Mouse (Mus musculus) stomach, embryonic 14.5 days (tissue): ENCODE measurements around the gene Gm10553. TPM values are rescaled to one million over a fixed set of nuclear protein-coding genes. Genes with fewer than 3 reads are reported as not detected.
"Not testable (repeated sequence)": the region's sequence is repeated elsewhere in the genome, so short reads cannot be mapped to it uniquely, and the experiment has no call there.

ENCODE experiments used
- ATAC-seq: fragments of 200-750 bp; cut with Nextera tagmentation; 2 replicates; pipeline ENCODE4 v1.8.0; 2017; ENCODE audit warnings: low read depth, moderate TSS enrichment; ENCODE audit not compliant: insufficient number of reproducible peaks, insufficient read depth, low FRiP score
- H3K27ac ChIP-seq: fragments of 300-500 bp; sonication (generic); 2 replicates; pipeline ENCODE4 v1.5.1; 2014; ENCODE audit warnings: mild to moderate bottlenecking, low read length, moderate library complexity, mixed read lengths
- H3K27me3 ChIP-seq: fragments of 300-500 bp; sonication (generic); 2 replicates; pipeline ENCODE4 v1.6.1; 2014; ENCODE audit warnings: low read length, control low read depth, mixed read lengths; ENCODE audit not compliant: control insufficient read depth, insufficient read depth
- H3K36me3 ChIP-seq: fragments of 300-500 bp; sonication (generic); 2 replicates; pipeline ENCODE4 v1.6.1; 2014; ENCODE audit warnings: mild to moderate bottlenecking, control low read depth, low read length, moderate library complexity, mixed read lengths; ENCODE audit not compliant: control insufficient read depth, insufficient read depth
- H3K4me1 ChIP-seq: fragments of 300-500 bp; sonication (generic); 2 replicates; pipeline ENCODE4 v1.6.1; 2014; ENCODE audit warnings: low read length, control low read depth, mixed read lengths; ENCODE audit not compliant: control insufficient read depth, insufficient read depth
- H3K4me2 ChIP-seq: fragments of 300-500 bp; sonication (generic); replicated peaks from 2 replicates; pipeline ENCODE4 v1.6.1; 2014; ENCODE audit warnings: low read depth, low read length, control low read depth
- H3K4me3 ChIP-seq: fragments of 300-500 bp; sonication (generic); 2 replicates; pipeline ENCODE4 v1.5.1; 2014; ENCODE audit warnings: low read depth, low read length, control low read depth
- H3K9ac ChIP-seq: fragments of 300-500 bp; sonication (generic); replicated peaks from 2 replicates; pipeline ENCODE4 v1.6.1; 2014; ENCODE audit warnings: low read depth, mild to moderate bottlenecking, control low read depth, low read length, moderate library complexity, mixed read lengths
- H3K9me3 ChIP-seq: fragments of 300-500 bp; sonication (generic); 2 replicates; pipeline ENCODE4 v1.6.1; 2016; ENCODE audit warnings: low read depth, low read length, control low read depth; ENCODE audit not compliant: control insufficient read depth
- WGBS: fragments of 180-500 bp; shearing (Covaris S2); extraction: QIAGEN DNeasy Blood & Tissue Kit; methylation state at CpG from one replicate; pipeline ENCODE4 v1.1.7; 2014; 5-methylcytosine and 5-hydroxymethylcytosine counted together
- polyA plus RNA-seq: library from polyadenylated mRNA; unstranded; fragments of >200 nt; fragmentation: Nextera tagmentation; extraction: Ambion mirVana; gene quantifications from 2 replicates; pipeline ENCODE4 v1.2.1, GENCODE M21; 2014

Gm10553 gene
- polyA plus RNA-seq, 1 experiment from 2014 or later: not detected

- 79% methylated on average over 4 of the region's 4 CpGs for WGBS
- H3K27ac ChIP-seq, H3K4me3 ChIP-seq, H3K4me2 ChIP-seq, H3K9ac ChIP-seq, ATAC-seq, H3K9me3 ChIP-seq, H3K4me1 ChIP-seq, H3K27me3 ChIP-seq, H3K36me3 ChIP-seq: not testable (repeated sequence)
Observed at GRCm38 (mm10) chr1:85105336-85105735, 5.4 kb downstream of the Gm10553 start.

GRCm38 (mm10) chr1:85106013-85106412 lies 6.0 kb downstream of the Gm10553 start:
- not testable (repeated sequence) for H3K36me3 ChIP-seq, H3K4me1 ChIP-seq, H3K4me3 ChIP-seq, H3K27ac ChIP-seq, ATAC-seq, H3K9ac ChIP-seq, H3K27me3 ChIP-seq, H3K9me3 ChIP-seq, H3K4me2 ChIP-seq
- 76% methylated on average over 5 of the region's 6 CpGs for WGBS

- H3K27me3 ChIP-seq, H3K27ac ChIP-seq, H3K4me3 ChIP-seq, H3K4me2 ChIP-seq, H3K36me3 ChIP-seq, ATAC-seq, H3K4me1 ChIP-seq, H3K9me3 ChIP-seq, H3K9ac ChIP-seq: not testable (repeated sequence)
- WGBS: no CpG with 5 or more reads among the region's 7 CpGs
Observed at GRCm38 (mm10) chr1:85109753-85110152, 9.8 kb downstream of the Gm10553 start, which contains the start of gene A530032D15Rik. A530032D15Rik (minus strand) TSS chr1:85109853.

GRCm38 (mm10) chr1:85110876-85111275 lies 10.9 kb downstream of the Gm10553 start:
- 72% methylated on average over 2 of the region's 3 CpGs for WGBS

GRCm38 (mm10) chr1:85111572-85111971 lies 11.6 kb downstream of the Gm10553 start:
- not testable (repeated sequence) for H3K4me2 ChIP-seq, ATAC-seq

More at GRCm38 (mm10) chr1:85110876-85111275, 10.9 kb downstream of the Gm10553 start:
- H3K4me1 ChIP-seq, H3K4me3 ChIP-seq, ATAC-seq, H3K9ac ChIP-seq, H3K9me3 ChIP-seq, H3K27me3 ChIP-seq, H3K27ac ChIP-seq, H3K36me3 ChIP-seq, H3K4me2 ChIP-seq: not testable (repeated sequence)

GRCm38 (mm10) chr1:85112266-85112665 lies 12.3 kb downstream of the Gm10553 start:
- not testable (repeated sequence) for H3K9ac ChIP-seq, H3K9me3 ChIP-seq, H3K4me2 ChIP-seq, ATAC-seq, H3K27me3 ChIP-seq, H3K4me3 ChIP-seq, H3K4me1 ChIP-seq, H3K27ac ChIP-seq, H3K36me3 ChIP-seq
- 87% methylated on average over 7 of the region's 7 CpGs for WGBS

More at GRCm38 (mm10) chr1:85111572-85111971, 11.6 kb downstream of the Gm10553 start:
- WGBS: 68% methylated on average over 9 of the region's 10 CpGs
- not testable (repeated sequence) for H3K9ac ChIP-seq, H3K4me1 ChIP-seq, H3K4me3 ChIP-seq, H3K27me3 ChIP-seq, H3K27ac ChIP-seq, H3K36me3 ChIP-seq, H3K9me3 ChIP-seq

GRCm38 (mm10) chr1:85112889-85113288 lies 12.9 kb downstream of the Gm10553 start:
- H3K9me3 ChIP-seq, ATAC-seq, H3K4me3 ChIP-seq, H3K4me1 ChIP-seq, H3K27ac ChIP-seq, H3K27me3 ChIP-seq, H3K9ac ChIP-seq, H3K4me2 ChIP-seq, H3K36me3 ChIP-seq: not testable (repeated sequence)
- WGBS: 66% methylated on average over 2 of the region's 5 CpGs

- WGBS: 82% methylated on average over 3 of the region's 3 CpGs
- H3K27ac ChIP-seq, H3K4me3 ChIP-seq, H3K4me2 ChIP-seq, H3K9me3 ChIP-seq, H3K4me1 ChIP-seq, H3K9ac ChIP-seq, H3K36me3 ChIP-seq, H3K27me3 ChIP-seq: not testable (repeated sequence)
- 0 out of 2 replicates have a peak, but pooled peaks have one; percentile 58 for ATAC-seq
Observed at GRCm38 (mm10) chr1:85114078-85114477, 14.1 kb downstream of the Gm10553 start.

GRCm38 (mm10) chr1:85114666-85115402 lies 14.9 kb downstream of the Gm10553 start:
- H3K4me2 ChIP-seq, H3K27ac ChIP-seq, H3K9me3 ChIP-seq, H3K4me1 ChIP-seq, H3K9ac ChIP-seq, ATAC-seq, H3K36me3 ChIP-seq, H3K4me3 ChIP-seq, H3K27me3 ChIP-seq: not testable (repeated sequence)
- 52% methylated on average over 6 of the region's 6 CpGs for WGBS
